Mouse (Mus musculus) gastrocnemius, postnatal 36 days (tissue): ENCODE results near the gene Hspa8. TPM values are rescaled to one million over a fixed set of nuclear protein-coding genes. Genes with fewer than 3 reads are reported as not detected.
A peak's percentile ranks its signal among the peaks of the same experiment; 100 is the strongest.

Experiments
- DNase-seq, 2 experiments: peaks; one replicate each; pipeline ENCODE4 v3.0.0; 2022
- intact Hi-C: fragments of 180-260 bp; cut with DNase I; formaldehyde crosslinking; loops from one replicate; pipeline ENCODE4 v1.15.1; 2025
- total RNA-seq, 2 experiments: library from RNA; stranded (reverse); gene quantifications; 2 replicates each; pipeline ENCODE4 v1.2.3; 2021

The Hspa8 gene
- total RNA-seq, 2 experiments from 2014 or later, result 1,032 to 1,188 TPM

DNA sequence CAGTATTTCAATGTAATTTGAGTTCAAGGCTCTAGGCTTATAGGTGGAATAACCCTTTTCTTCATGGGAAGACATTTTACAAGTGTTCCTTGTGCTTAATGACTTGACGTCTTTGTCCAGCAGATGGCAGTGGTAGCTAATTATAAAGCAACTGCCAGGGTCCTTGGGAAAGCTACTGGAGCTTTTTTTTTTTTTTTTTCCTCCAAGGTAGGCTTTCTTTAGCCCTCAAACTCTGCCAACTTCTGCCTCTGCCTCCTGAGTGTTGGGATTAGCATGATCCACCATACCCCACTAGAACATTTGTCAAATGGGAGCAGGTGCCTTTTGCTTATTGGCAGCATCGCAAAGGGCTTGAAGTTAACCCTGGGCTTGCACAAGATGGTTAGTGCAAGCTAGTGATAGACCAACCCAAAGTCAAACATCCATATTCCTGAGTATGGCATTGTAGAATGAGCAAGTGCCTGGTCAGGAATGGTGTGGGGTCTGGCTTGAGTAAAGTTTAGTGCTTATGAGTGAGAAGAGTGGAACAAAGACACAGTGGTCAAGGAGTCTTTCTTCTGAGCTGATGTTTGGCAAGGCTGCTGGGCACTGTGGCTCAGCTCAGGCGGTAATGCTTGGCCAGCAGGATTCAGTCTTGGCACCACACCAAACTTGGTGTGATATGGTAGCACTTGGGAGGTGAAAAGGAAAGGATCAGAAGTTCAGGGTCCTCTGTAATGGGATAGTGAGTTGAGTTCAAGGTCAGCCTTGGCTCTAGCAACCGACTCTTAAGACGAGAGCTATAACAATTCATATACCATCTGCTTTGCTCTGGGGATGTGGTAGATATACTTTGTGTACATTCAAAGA lies 5.9 kb downstream of the Hspa8 start:
- DNase-seq, result no peak
- intact Hi-C loops, result no loop called here

DNA sequence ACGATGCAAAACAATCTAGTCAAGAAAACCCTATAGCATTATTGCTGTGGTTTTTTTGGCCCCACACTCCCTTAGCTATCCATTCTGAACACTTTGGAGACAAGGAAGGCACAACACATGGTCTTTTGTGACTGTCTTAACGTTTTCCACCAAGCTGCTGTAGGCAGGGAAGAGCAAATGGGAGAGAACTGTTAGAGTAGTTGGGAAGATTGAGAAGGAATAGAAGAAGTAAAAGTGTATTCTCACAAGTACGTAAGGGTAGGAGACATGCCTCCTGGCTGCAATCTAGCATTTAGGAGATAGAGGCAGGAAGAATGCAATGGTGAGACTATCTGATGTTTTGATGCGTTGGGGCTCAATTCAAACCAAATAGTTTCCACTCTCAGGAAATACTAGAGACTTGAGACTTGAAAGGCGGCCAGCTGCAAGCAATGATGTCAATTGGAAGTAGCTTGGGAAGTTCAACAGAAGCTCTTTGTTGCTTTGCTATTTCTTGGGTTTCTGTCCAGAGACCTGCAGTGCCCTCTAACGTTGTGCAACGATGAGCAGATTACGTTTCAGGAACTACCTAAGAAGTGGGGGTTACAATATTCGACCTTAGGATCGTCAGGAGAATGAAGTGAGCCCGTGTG lies 6.6 kb downstream of the Hspa8 start:
- intact Hi-C loops, result no loop called here

DNA sequence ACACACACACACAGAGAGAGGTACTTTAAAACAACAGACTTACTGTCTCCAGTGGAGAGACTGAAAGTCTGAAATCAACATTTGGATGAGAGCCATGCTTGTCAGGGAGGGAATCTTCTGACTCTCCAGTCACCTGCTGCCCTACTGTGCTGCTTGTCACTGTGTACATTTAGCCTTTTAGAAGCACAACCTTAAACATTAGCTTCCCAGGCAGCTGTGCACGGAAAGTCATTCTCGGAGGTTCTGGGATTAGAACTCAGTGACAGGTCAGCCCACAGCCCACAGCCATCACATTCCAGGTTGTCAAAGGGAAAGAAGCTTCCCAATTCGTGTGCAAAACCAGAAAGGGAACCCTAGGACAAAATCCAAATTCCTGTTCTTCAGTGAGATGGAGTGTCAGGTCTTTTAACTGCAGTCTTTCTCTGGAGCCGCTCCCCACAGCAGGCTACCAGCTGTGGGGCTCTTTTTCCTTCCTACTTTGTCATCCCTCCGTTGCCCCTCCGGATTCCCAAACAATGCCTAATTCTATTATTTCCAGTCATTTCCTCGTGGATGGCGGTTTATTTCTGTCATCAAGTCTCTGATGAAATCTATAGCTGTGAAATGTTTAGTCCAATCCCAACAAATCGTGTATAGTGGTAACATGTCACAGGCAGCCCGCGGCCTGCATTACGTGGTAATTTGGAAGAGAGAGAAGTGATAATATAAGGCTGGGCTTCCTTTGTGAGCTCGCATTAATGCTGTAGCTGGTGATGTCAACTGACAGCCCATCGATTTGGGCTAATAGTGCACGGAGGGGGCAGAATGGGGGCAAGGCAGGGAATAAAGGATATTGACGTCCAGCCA lies 7.5 kb downstream of the Hspa8 start:
- intact Hi-C loops, result no loop called here
- no peak for DNase-seq

More for the DNA sequence above, 6.6 kb downstream of the Hspa8 start:
- no peak for DNase-seq

DNA sequence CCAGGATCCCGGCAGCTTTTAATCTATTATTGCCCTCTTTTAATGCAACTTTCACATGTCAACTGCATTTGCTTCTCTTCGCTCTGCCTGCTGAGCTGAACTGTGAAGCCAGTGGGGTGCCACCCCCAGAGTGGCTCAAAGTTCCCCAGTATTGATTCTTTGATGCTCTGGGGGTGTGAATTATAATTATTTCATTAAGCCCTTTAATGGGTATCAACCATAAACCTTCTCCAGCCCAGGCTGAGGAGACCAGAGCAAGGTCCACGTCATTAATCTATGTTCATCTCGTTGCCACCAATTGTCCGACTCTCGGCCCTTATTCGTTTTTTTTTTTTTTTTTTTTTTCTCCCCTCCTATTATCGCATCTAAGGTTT lies 8.1 kb downstream of the Hspa8 start:
- intact Hi-C loops, result no loop called here
- no peak for DNase-seq

DNA sequence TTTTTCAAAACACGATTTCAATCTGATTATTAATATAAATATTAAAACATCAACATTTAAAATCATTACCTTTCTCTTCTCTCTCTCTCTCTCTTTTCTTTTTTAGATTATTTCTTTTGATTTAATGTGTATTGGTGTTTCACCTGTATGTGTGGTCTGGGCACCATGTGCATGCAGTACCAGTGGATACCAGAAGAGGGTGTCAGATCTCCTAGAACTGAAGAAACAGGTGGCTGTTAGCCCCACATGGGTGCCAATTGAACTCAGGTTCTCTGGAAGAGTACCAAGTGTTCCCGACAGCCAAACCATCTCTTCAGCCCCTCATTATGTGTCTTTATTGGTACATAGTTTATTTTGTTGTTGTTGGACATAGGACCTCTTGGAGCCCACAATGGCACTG lies 11.1 kb downstream of the Hspa8 start:
- no peak for DNase-seq
- intact Hi-C loops, result no loop called here

DNA sequence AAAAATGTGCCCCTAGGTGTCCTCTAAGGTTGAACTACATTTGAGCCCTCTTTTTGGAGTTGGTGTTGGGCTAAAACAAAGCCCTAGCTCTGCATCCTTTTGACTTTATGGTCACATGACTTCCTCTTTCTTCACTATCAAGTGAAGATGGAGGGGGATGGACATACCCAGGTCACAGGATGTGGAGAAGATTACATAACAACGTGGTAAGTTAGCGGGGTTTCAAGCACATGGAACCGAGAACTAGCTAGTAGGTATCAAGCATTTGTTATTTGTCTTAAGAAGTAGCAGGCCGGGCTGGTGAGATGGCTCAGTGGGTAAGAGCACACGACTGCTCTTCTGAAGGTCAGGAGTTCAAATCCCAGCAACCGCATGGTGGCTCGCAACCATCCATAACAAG lies 13.3 kb downstream of the Hspa8 start:
- intact Hi-C loops, result no loop called here
- no peak for DNase-seq

DNA sequence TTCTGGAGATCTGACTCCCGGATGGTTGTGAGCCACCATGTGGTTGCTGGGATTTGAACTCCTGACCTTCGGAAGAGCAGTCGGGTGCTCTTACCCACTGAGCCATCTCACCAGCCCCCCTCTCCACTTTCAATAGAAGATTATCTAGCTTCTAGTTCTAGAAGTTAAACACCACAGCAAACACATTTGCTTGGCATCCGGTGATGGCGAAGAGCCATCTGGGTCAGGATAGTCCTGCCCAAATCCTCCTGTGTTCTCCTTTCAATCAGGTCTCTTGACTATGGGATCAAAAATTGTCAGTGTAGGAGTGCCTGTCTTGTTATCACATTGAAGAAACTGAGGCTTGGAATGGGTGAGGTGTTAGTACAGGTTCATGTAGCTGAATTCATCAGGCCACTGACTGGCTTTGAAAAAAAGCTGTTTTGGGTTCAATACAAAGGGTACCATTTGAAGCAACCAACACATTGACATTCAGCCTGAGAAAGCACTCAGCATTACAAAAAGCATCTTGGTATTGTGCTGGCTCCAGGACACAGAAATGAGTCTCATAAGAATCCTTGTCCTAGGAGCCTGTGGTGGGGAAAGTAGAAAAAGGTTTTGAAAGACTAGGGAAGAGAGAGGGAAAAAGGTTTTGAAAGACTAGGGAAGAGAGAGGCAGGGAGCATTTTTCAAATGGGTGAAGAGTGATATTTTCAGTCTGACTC lies 16.7 kb downstream of the Hspa8 start:
- intact Hi-C loops, result no loop called here
- no peak for DNase-seq

DNA sequence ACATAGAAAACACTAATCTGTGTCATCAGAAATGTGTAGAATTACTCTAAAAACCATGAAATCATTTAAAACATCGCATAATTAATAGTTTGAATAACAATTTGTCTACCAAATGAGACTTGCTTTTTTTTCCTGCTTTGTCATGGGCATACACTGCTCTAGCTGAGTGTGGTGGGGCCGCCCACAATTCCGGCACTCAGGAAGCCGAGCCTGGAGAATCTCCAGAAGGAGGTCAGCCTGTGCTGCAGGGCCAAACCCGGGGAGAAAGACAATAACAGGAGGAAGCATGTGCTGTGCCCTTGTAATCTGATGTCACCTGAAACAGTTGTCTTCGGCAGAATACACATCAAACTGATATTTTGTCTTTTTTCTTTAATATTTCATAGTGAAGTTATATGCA lies 24.8 kb downstream of the Hspa8 start:
- intact Hi-C loops, result no loop called here
- no peak for DNase-seq

DNA sequence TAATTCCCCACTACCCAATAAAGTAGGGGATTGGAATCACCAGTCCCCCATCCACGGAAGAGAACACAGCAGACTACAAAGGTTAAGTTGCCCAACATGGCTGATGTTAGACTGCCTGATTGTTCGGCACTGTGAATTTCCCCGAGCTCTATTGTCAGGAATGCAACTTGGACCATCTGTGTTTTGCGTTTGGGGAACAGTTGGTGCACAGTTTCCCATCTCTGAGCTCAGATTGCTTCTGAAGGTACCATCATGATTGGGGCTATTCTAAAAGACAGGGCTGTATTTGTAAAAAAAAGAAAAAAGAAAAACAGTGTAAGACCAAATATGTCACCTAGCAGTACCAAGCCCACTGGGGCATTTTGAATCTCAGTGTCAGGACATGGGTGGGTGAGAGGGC lies 26.6 kb downstream of the Hspa8 start:
- DNase-seq, result no peak
- intact Hi-C loops, result no loop called here

DNA sequence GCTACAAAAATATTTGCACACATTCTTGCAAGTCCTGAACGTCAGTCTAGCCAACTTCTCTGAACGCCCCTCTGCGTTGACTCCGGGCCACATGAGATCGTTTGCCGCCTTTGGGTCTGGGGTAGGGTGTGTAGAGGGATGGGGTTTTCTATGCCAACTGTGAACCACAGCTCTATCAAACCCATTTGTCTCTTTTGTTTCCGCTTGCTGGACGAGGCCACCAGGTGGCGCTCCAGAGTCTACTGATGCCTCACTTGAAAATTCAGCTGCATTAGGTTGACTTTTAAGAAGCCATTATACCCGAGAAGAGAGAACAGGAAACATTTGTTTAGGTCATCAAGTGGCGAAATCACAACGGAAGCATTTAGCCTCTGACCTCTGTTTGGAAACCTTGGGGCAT lies 33.8 kb downstream of the Hspa8 start:
- DNase-seq, result peak; percentile 56 to 58
- intact Hi-C loops, result loop anchor here (5.0 kb wide), 2 partner anchors 103 to 358 kb away; no protein-coding TSS in a partner anchor

DNA sequence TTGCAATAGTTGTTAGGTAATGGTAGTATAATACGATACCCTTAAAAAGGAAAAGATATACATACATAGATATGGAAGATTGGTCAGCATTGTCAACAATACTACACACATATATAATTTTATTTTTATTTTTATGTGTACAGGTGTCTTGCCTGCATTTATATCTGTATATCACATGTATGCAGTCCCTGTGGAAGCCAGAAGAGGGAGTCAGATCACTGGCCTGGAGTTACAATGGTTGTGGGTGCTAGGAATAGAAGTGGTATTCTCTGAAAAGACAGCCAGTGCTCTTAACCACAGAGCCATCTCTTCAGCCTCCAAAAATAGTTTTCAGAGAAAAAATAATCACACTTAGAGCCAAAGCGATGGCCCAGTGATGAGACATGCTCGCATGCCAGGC lies 35.9 kb downstream of the Hspa8 start:
- DNase-seq, result no peak
- intact Hi-C loops, result no loop called here

DNA sequence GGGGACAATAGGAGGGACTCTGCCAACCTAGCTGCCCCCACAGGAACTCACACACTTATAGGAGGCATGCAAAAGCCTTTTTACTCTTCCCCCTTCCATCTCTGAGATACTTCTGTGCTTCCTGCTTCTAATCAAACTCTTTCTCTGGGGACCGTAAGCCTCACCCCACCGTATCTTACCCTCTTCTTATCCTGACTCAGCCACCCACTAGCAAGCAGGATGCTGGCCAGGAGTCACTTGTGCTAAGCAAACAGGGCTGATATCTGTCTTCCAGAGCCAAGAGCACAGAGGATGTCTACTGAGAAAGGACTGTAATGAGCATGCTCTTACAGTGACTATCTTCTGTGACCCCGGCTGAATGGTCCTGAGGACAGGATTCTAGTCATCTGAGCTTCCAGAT lies 38.9 kb downstream of the Hspa8 start:
- intact Hi-C loops, result no loop called here
- no peak for DNase-seq

DNA sequence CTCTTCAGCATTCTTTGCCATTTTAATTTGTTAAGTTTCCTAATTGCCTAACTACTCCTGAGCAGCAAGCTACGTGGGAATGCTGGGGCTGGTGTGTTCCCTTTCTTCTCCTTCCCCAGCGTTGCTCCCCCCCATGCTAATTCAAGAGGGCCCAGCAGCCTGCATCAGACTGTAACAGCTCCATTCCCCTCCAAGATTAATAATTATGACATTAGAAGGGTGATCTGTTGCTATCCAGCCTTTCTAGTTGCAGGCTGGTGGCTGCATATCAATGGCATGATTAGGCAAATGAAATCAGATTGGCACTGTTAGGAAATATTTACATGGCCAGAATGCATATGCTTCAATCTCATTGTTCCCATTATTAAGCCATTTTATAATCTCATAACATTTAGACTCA lies 50.7 kb downstream of the Hspa8 start:
- intact Hi-C loops, result no loop called here
- DNase-seq, result no peak

DNA sequence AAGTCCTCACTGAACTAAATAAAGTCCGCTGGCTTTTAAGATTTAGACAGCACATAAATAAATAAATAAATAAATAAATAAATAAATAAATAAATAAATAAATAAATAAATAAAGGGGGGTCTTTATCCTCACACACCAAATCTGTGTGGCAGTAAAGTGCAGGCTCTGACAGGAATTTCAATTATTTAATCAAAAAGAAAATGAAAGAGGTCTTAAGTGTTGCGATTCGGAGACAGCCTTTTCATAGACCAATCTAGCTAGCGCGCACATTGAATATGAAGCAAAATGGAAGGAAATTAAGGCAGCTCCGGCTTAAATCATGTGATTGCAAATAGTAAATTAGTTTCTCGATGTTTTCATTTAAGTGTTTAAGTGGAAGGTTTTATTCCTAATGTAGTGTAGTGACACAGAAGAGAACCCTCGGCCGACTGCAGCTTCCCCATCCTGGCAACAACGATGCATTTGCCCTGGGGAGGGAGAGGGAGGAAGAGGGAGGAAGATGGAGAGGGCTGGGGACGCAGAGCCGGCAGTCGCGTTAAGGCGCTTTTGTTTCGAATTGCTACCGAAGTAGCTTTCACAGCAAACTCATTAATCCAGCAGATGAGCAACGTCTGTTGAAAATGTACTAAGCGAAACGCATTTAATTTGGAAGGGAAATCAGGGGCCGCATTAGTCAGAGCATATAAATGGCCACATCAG lies 57.8 kb downstream of the Hspa8 start:
- intact Hi-C loops, result no loop called here
- DNase-seq, result no peak

DNA sequence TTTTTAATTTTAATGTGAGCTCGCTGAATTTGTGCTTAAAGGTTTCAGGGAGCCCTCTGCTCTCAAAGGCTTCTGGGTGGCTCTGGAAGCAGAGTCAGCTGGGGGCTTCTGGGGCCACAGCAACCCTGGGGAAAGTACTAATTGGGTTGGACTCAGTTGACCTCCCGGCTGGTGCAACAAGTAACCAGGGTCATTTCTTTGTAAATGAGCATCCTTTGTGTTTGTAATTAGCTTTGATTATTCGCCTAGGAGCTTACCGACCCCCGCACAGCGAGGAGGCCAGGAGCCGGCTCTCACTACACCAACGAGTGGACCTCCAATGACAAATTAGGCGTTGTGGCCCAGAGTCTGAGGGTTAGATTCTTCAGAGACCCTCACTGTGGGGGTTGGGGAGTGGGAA lies 58.4 kb downstream of the Hspa8 start:
- intact Hi-C loops, result no loop called here
- DNase-seq, result no peak

Other genes with a start within 250 kb of the Hspa8 start
- not detected for gene Gm21915, start 130.4 kb upstream of the Hspa8 start, total RNA-seq
- gene Clmp, start 115.0 kb upstream of the Hspa8 start, total RNA-seq, result 1 to 10 TPM; 3.1 to 6.1 TPM
- gene Bsx, start 73.1 kb downstream of the Hspa8 start, total RNA-seq, result not detected
- not detected for gene Jhy, start 163.1 kb downstream of the Hspa8 start, total RNA-seq
- not detected for gene Crtam, start 203.6 kb downstream of the Hspa8 start, total RNA-seq